Mouse (Mus musculus): ENCODE measurements around the gene Tctex1d4. TPM values are rescaled to one million over a fixed set of nuclear protein-coding genes. Genes with fewer than 3 reads are reported as not detected.

Gene Tctex1d4
- total and polyA plus RNA-seq, 3 experiments = 1.7 to 2.4 (median 1.8) TPM

- peaks cover 9% of the 10 kb centered on the region; the same call in 1 of the 2 replicates for H3K4me1 ChIP-seq (ENCODE audit: insufficient read depth, low read depth, low read length)
- no peaks in the 10 kb centered on the region for H3K9me3 ChIP-seq (replicated peaks)
- ATAC-seq (ENCODE audit: extremely low read depth, insufficient number of reproducible peaks, low FRiP score, poor library complexity, severe bottlenecking) (no peak), DNase-seq (ENCODE audit: low spot score) (no peak)
- H3K4me3 ChIP-seq (ENCODE audit: low read depth, low read length) = no peak overlapping the region
- H3K27me3 ChIP-seq (ENCODE audit: insufficient read depth, low read length) = peaks cover 37% of the 10 kb centered on the region
- H3K36me3 ChIP-seq (replicated peaks) = peaks cover 14% of the 10 kb centered on the region
- no peak for TF ChIP-seq TAL1 (conservative IDR thresholded peaks at IDR 0.05; ENCODE audit: low read depth, low read length)
- TF ChIP-seq GATA2 (IDR thresholded peaks at IDR 0.05; ENCODE audit: borderline replicate concordance, low read depth, low read length) = no peak
- TF ChIP-seq CTCF (IDR thresholded peaks at IDR 0.05; ENCODE audit: low read depth, low read length) = no peak
- no peak for TF ChIP-seq GATA1 (IDR thresholded peaks at IDR 0.05; ENCODE audit: borderline replicate concordance, low read length)
- no peak for TF ChIP-seq POLR2AphosphoS5 (IDR thresholded peaks at IDR 0.05; ENCODE audit: insufficient replicate concordance, low read depth, low read length)
Measured at GRCm38 (mm10) chr4:117113237-117113636, 13.4 kb upstream of the Tctex1d4 start.

GRCm38 (mm10) chr4:117115592-117115991, 11.0 kb upstream of the Tctex1d4 start:
- Histone ChIP-seq H3K4me3 (ENCODE audit: low read depth, low read length) (no peak overlapping the region), H3K9me3 (replicated peaks) (no peaks in the 10 kb centered on the region), H3K27me3 (ENCODE audit: insufficient read depth, low read length) (peaks cover 16% of the 10 kb centered on the region; the same call in 1 of the 2 replicates), H3K4me1 (ENCODE audit: insufficient read depth, low read depth, low read length) (peaks cover 21% of the 10 kb centered on the region), H3K36me3 (replicated peaks) (peaks cover 25% of the 10 kb centered on the region)
- ATAC-seq (ENCODE audit: extremely low read depth, insufficient number of reproducible peaks, low FRiP score, poor library complexity, severe bottlenecking) = no peak
- no peak for TF ChIP-seq GATA1 (IDR thresholded peaks at IDR 0.05; ENCODE audit: borderline replicate concordance, low read length)
- no peak for TF ChIP-seq TAL1 (conservative IDR thresholded peaks at IDR 0.05; ENCODE audit: low read depth, low read length)
- TF ChIP-seq CTCF (IDR thresholded peaks at IDR 0.05; ENCODE audit: low read depth, low read length) = no peak
- TF ChIP-seq GATA2 (IDR thresholded peaks at IDR 0.05; ENCODE audit: borderline replicate concordance, low read depth, low read length) = no peak
- TF ChIP-seq POLR2AphosphoS5 (IDR thresholded peaks at IDR 0.05; ENCODE audit: insufficient replicate concordance, low read depth, low read length) = no peak
- no peak for DNase-seq (ENCODE audit: low spot score)

GRCm38 (mm10) chr4:117117931-117118330, 8.7 kb upstream of the Tctex1d4 start:
- Histone ChIP-seq H3K4me3 (ENCODE audit: low read depth, low read length) (no peak overlapping the region), H3K4me1 (ENCODE audit: insufficient read depth, low read depth, low read length) (peaks cover 29% of the 10 kb centered on the region), H3K9me3 (replicated peaks) (no peaks in the 10 kb centered on the region), H3K27me3 (ENCODE audit: insufficient read depth, low read length) (0 out of 2 replicates have a peak, but pooled peaks cover 8% of the 10 kb centered on the region), H3K36me3 (replicated peaks) (peaks cover 30% of the 10 kb centered on the region)
- DNase-seq (ENCODE audit: low spot score) (no peak), ATAC-seq (ENCODE audit: extremely low read depth, insufficient number of reproducible peaks, low FRiP score, poor library complexity, severe bottlenecking) (no peak)
- TF ChIP-seq POLR2AphosphoS5 (IDR thresholded peaks at IDR 0.05; ENCODE audit: insufficient replicate concordance, low read depth, low read length) (no peak), GATA2 (IDR thresholded peaks at IDR 0.05; ENCODE audit: borderline replicate concordance, low read depth, low read length) (no peak), TAL1 (conservative IDR thresholded peaks at IDR 0.05; ENCODE audit: low read depth, low read length) (no peak), GATA1 (IDR thresholded peaks at IDR 0.05; ENCODE audit: borderline replicate concordance, low read length) (no peak), CTCF (IDR thresholded peaks at IDR 0.05; ENCODE audit: low read depth, low read length) (no peak)

GRCm38 (mm10) chr4:117119636-117120035, 7.0 kb upstream of the Tctex1d4 start:
- ATAC-seq (ENCODE audit: extremely low read depth, insufficient number of reproducible peaks, low FRiP score, poor library complexity, severe bottlenecking) = no peak

GRCm38 (mm10) chr4:117120052-117120444, 6.5 kb upstream of the Tctex1d4 start:
- TF ChIP-seq CTCF (IDR thresholded peaks at IDR 0.05; ENCODE audit: low read depth, low read length) = no peak
- no peak for TF ChIP-seq GATA2 (IDR thresholded peaks at IDR 0.05; ENCODE audit: borderline replicate concordance, low read depth, low read length)
- no peak for TF ChIP-seq GATA1 (IDR thresholded peaks at IDR 0.05; ENCODE audit: borderline replicate concordance, low read length)
- no peak for TF ChIP-seq POLR2AphosphoS5 (IDR thresholded peaks at IDR 0.05; ENCODE audit: insufficient replicate concordance, low read depth, low read length)
- TF ChIP-seq TAL1 (conservative IDR thresholded peaks at IDR 0.05; ENCODE audit: low read depth, low read length) = no peak
- DNase-seq (ENCODE audit: low spot score) (no peak), ATAC-seq (ENCODE audit: extremely low read depth, insufficient number of reproducible peaks, low FRiP score, poor library complexity, severe bottlenecking) (no peak)
- Histone ChIP-seq H3K4me3 (ENCODE audit: low read depth, low read length) (peak overlapping the region; percentile 84), H3K4me1 (ENCODE audit: insufficient read depth, low read depth, low read length) (peaks cover 48% of the 10 kb centered on the region), H3K27me3 (ENCODE audit: insufficient read depth, low read length) (no peaks in the 10 kb centered on the region), H3K36me3 (replicated peaks) (peaks cover 30% of the 10 kb centered on the region), H3K9me3 (replicated peaks) (no peaks in the 10 kb centered on the region)

More at GRCm38 (mm10) chr4:117119636-117120035, 7.0 kb upstream of the Tctex1d4 start:
- H3K4me1 ChIP-seq (ENCODE audit: insufficient read depth, low read depth, low read length) = peaks cover 44% of the 10 kb centered on the region
- TF ChIP-seq CTCF (IDR thresholded peaks at IDR 0.05; ENCODE audit: low read depth, low read length) = no peak
- H3K9me3 ChIP-seq (replicated peaks) = no peaks in the 10 kb centered on the region
- peaks cover 30% of the 10 kb centered on the region for H3K36me3 ChIP-seq (replicated peaks)
- H3K27me3 ChIP-seq (ENCODE audit: insufficient read depth, low read length) = no peaks in the 10 kb centered on the region
- no peak for DNase-seq (ENCODE audit: low spot score)
- H3K4me3 ChIP-seq (ENCODE audit: low read depth, low read length) = peak overlapping the region; percentile 84

- peaks cover 55% of the 10 kb centered on the region for H3K4me1 ChIP-seq (ENCODE audit: insufficient read depth, low read depth, low read length)
- TF ChIP-seq TAL1 (conservative IDR thresholded peaks at IDR 0.05; ENCODE audit: low read depth, low read length) (no peak), CTCF (IDR thresholded peaks at IDR 0.05; ENCODE audit: low read depth, low read length) (no peak), POLR2AphosphoS5 (IDR thresholded peaks at IDR 0.05; ENCODE audit: insufficient replicate concordance, low read depth, low read length) (peak; percentile 14), GATA2 (IDR thresholded peaks at IDR 0.05; ENCODE audit: borderline replicate concordance, low read depth, low read length) (no peak)
- peak; percentile 90 for DNase-seq (ENCODE audit: low spot score)
- peaks cover 30% of the 10 kb centered on the region for H3K36me3 ChIP-seq (replicated peaks)
- peak overlapping the region; percentile 84 for H3K4me3 ChIP-seq (ENCODE audit: low read depth, low read length)
- H3K27me3 ChIP-seq (ENCODE audit: insufficient read depth, low read length) = no peaks in the 10 kb centered on the region
- no peaks in the 10 kb centered on the region for H3K9me3 ChIP-seq (replicated peaks)
- peak; percentile 82 for ATAC-seq (ENCODE audit: extremely low read depth, insufficient number of reproducible peaks, low FRiP score, poor library complexity, severe bottlenecking)
Measured at GRCm38 (mm10) chr4:117120445-117121414, 5.9 kb upstream of the Tctex1d4 start.
